Mouse (Mus musculus) layer of hippocampus, postnatal 36 days (tissue): ENCODE results near the gene Telo2. TPM values are rescaled to one million over a fixed set of nuclear protein-coding genes. Genes with fewer than 3 reads are reported as not detected.

Source experiments
- DNase-seq, 2 experiments: peaks; one replicate each; pipeline ENCODE4 v3.0.0; 2022
- total RNA-seq, 2 experiments: library from RNA; stranded (reverse); gene quantifications; 2 replicates each; pipeline ENCODE4 v1.2.3; 2021

The Telo2 gene
- total RNA-seq, 2 experiments from 2014 or later: 36.6 to 37.8 TPM

GRCm38 (mm10) chr17:25100052-25100451 lies 15.7 kb downstream of the Telo2 start:
- no peak for DNase-seq

GRCm38 (mm10) chr17:25096221-25096620 lies 19.5 kb downstream of the Telo2 start:
- no peak for DNase-seq

GRCm38 (mm10) chr17:25090450-25090849 lies 25.3 kb downstream of the Telo2 start:
- no peak for DNase-seq

- no peak for DNase-seq
Observed at GRCm38 (mm10) chr17:25089158-25089557, 26.6 kb downstream of the Telo2 start.

GRCm38 (mm10) chr17:25086724-25087123 lies 29.0 kb downstream of the Telo2 start:
- no peak for DNase-seq

GRCm38 (mm10) chr17:25084835-25085385 lies 30.9 kb downstream of the Telo2 start:
- DNase-seq: no peak

GRCm38 (mm10) chr17:25083444-25083931 lies 32.3 kb downstream of the Telo2 start, which contains the start of gene Tmem204:
Gene Tmem204 (minus strand): TSS chr17:25083591.
- no peak for DNase-seq

- DNase-seq: no peak
Observed at GRCm38 (mm10) chr17:25082887-25083286, 32.9 kb downstream of the Telo2 start.

- DNase-seq: no peak
Observed at GRCm38 (mm10) chr17:25082081-25082847, 33.5 kb downstream of the Telo2 start.

- no peak for DNase-seq
Observed at GRCm38 (mm10) chr17:25080960-25081381, 34.8 kb downstream of the Telo2 start.

- DNase-seq: no peak
Observed at GRCm38 (mm10) chr17:25080210-25080609, 35.6 kb downstream of the Telo2 start.

- peak; percentile 58 to 62 for DNase-seq
Observed at GRCm38 (mm10) chr17:25077771-25078372, 37.9 kb downstream of the Telo2 start.

- no peak for DNase-seq
Observed at GRCm38 (mm10) chr17:25076906-25077305, 38.9 kb downstream of the Telo2 start.

GRCm38 (mm10) chr17:25068690-25069089 lies 47.1 kb downstream of the Telo2 start:
- no peak for DNase-seq

GRCm38 (mm10) chr17:25067442-25067851 lies 48.3 kb downstream of the Telo2 start:
- DNase-seq: no peak

- DNase-seq: no peak
Observed at GRCm38 (mm10) chr17:25066595-25066994, 49.2 kb downstream of the Telo2 start.

- no peak for DNase-seq
Observed at GRCm38 (mm10) chr17:25065189-25065588, 50.6 kb downstream of the Telo2 start.

GRCm38 (mm10) chr17:25064351-25064750 lies 51.4 kb downstream of the Telo2 start:
- DNase-seq: no peak

GRCm38 (mm10) chr17:25063872-25064271 lies 51.9 kb downstream of the Telo2 start:
- DNase-seq: no peak

GRCm38 (mm10) chr17:25063261-25063660 lies 52.5 kb downstream of the Telo2 start:
- DNase-seq: no peak

GRCm38 (mm10) chr17:25057041-25057440 lies 58.7 kb downstream of the Telo2 start:
- no peak for DNase-seq

GRCm38 (mm10) chr17:25053274-25053673 lies 62.5 kb downstream of the Telo2 start:
- DNase-seq: no peak
